Mouse (Mus musculus) ES-Bruce4 (cell line): ENCODE data around the gene Med16. TPM values are rescaled to one million over a fixed set of nuclear protein-coding genes. Genes with fewer than 3 reads are reported as not detected.
"Not testable (repeated sequence)": the region's sequence is repeated elsewhere in the genome, so short reads cannot be mapped to it uniquely, and the experiment has no call there.

Experiments used
- H3K27ac ChIP-seq: 2 replicates; pipeline ENCODE4 v1.5.1; 2012; ENCODE audit warnings: low read length, inconsistent platforms; ENCODE audit not compliant: insufficient read depth
- H3K27me3 ChIP-seq: 2 replicates; pipeline ENCODE4 v1.6.1; 2012; ENCODE audit warnings: mild to moderate bottlenecking, low read length, inconsistent platforms; ENCODE audit not compliant: control insufficient read depth, poor library complexity, insufficient read depth, severe bottlenecking
- H3K36me3 ChIP-seq: 2 replicates; pipeline ENCODE4 v1.6.1; 2012; ENCODE audit warnings: inconsistent platforms, mild to moderate bottlenecking, low read length, moderate library complexity; ENCODE audit not compliant: control insufficient read depth, poor library complexity, insufficient read depth, severe bottlenecking
- H3K4me1 ChIP-seq: one replicate; pipeline ENCODE4 v1.8.1; 2011; ENCODE audit warnings: low read length; ENCODE audit not compliant: control insufficient read depth, insufficient read depth
- H3K4me3 ChIP-seq: 2 replicates; pipeline ENCODE4 v1.5.1; 2011; ENCODE audit warnings: low read depth, mild to moderate bottlenecking, low read length
- H3K9ac ChIP-seq: 2 replicates; pipeline ENCODE4 v1.6.1; 2012; ENCODE audit warnings: low read depth, mild to moderate bottlenecking, inconsistent platforms; ENCODE audit not compliant: poor library complexity, severe bottlenecking
- H3K9me3 ChIP-seq: replicated peaks from 2 replicates; pipeline ENCODE4 v1.6.1; 2012; ENCODE audit warnings: mild to moderate bottlenecking, low read length, inconsistent platforms; ENCODE audit not compliant: control insufficient read depth, poor library complexity, insufficient read depth, severe bottlenecking
- CTCF ChIP-seq: IDR thresholded peaks from one replicate; pipeline ENCODE4 v1.8.1; 2011; ENCODE audit warnings: low read depth, low read length
- EP300 ChIP-seq: IDR thresholded peaks from 2 replicates; pipeline ENCODE4 v1.6.1; 2011; ENCODE audit warnings: low read depth, low read length; ENCODE audit not compliant: insufficient read depth
- POLR2A ChIP-seq: IDR thresholded peaks from one replicate; pipeline ENCODE4 v1.8.1; 2011; ENCODE audit warnings: low read length; ENCODE audit not compliant: insufficient read depth
- polyA plus RNA-seq: library from polyadenylated mRNA; stranded (reverse); fragments of >200 nt; gene quantifications from 2 replicates; pipeline ENCODE4 v1.2.4, GENCODE M21; 2011; ENCODE audit warnings: low read depth; ENCODE audit not compliant: missing spikeins, insufficient read depth, insufficient read length

Med16 gene
- polyA plus RNA-seq, 1 experiment: 17.5 TPM

DNA sequence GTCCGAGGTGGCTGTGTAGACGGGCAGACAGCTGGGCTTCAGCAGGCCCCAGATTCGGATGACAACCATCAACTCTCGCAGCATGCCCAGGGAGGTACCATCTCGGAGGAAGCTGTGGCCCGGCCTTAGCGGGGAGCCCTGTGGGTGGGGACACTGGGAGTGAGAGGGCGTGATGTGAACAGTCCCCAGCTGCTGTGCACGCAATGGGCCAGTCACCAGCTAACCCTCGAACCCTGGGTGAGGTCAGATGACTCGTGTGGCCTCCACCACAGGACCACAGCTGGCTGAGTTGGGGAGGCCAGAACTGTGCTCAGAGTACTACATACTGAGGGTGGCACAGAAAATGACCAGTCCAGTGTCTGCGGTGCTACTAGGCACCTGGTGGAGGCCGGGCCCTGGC, 11.9 kb downstream of the Med16 start:
- Histone ChIP-seq H3K9me3 (no peaks in the 10 kb centered on the region), H3K27ac (no peak overlapping the region), H3K9ac (no peak overlapping the region), H3K36me3 (no peaks in the 10 kb centered on the region), H3K4me1 (peaks cover 3% of the 10 kb centered on the region), H3K27me3 (no peaks in the 10 kb centered on the region), H3K4me3 (no peak overlapping the region)
- TF ChIP-seq CTCF: no peak
- no peak for TF ChIP-seq EP300
- TF ChIP-seq POLR2A: no peak

DNA sequence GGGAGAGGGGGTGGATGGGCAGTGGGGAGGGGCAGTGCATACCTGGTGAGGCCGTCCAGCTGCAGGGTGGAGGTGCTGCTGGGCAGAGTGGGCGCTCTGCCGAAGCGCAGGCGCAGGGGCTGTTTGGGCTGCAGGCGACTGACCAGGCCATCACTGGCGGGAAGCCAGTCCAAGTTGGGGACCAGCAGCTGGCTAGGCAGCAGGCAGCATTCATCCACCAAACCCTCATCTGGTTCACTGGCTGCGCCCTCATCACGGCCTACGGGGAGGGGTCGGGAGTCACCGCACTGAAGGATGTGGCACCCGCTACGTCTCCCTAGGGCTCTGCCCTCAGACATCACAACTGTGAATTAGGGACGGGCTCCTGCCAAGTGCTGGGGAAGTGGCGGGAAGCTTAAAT, 12.4 kb downstream of the Med16 start:
- Histone ChIP-seq H3K36me3 (no peaks in the 10 kb centered on the region), H3K4me3 (no peak overlapping the region), H3K27me3 (no peaks in the 10 kb centered on the region), H3K9me3 (no peaks in the 10 kb centered on the region), H3K4me1 (peaks cover 3% of the 10 kb centered on the region), H3K9ac (no peak overlapping the region), H3K27ac (no peak overlapping the region)
- TF ChIP-seq CTCF: no peak
- TF ChIP-seq EP300: no peak
- no peak for TF ChIP-seq POLR2A

DNA sequence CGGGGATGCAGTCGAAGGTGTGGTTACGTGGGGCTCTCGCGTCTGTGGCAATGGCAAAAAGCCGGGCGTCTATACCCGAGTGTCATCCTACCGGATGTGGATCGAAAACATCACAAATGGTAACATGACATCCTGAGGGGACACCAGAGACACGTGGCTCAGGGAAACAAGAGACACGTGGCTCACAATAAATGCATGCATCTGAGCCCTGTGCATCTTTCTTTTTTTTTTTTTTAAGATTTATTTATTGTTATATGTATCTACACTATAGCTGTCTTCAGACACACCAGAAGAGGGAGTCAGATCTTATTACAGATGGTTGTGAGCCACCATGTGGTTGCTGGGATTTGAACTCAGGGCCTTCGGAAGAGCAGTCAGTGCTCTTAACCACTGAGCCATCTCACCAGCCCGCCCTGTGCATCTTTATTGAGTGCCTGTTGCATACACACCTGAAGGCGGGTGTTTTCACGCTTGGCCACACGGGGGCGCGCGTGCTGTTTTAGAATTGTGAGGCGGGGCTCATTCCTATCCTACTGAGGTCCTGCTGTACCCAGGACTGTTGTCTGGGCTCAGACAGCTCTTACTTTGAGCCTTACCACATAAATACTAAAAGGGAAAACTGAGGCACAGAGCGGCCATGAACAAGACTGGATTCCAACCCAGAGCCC, 16.1 kb downstream of the Med16 start:
- not testable (repeated sequence) for H3K27ac ChIP-seq, H3K27me3 ChIP-seq, H3K9ac ChIP-seq

DNA sequence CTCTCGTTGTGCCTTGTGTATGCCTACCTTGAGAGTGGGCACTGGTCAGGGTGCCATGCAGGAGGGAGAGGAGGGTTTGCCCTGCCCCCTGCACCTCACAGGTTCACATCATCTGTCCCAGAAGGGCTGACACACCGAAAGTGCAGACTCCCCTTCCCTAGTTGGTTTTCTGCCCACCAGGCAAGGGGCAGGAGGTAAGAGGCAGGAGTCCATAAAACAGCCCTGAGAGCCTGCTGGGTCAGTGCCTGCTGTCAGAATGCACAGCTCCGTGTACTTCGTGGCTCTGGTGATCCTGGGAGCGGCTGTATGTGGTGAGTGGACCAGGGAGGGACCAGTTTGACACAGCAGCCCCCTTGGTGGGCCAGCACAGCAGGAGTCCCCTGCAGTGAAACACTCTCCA, 18.1 kb downstream of the Med16 start, which contains the start of gene Cfd:
Gene Cfd, plus strand, starts transcription at position 184 of the 400 bp plus-strand sequence.
- no peak within 1 kb of the TSS for H3K27ac ChIP-seq
- no peak for TF ChIP-seq POLR2A
- no peak for TF ChIP-seq CTCF
- TF ChIP-seq EP300: no peak
- no peaks in the 10 kb centered on the region for H3K4me1 ChIP-seq
- no peak within 1 kb of the TSS for H3K9ac ChIP-seq
- H3K27me3 ChIP-seq: no peaks in the 10 kb centered on the region
- H3K9me3 ChIP-seq: no peaks in the 10 kb centered on the region
- no peak within 1 kb of the TSS for H3K4me3 ChIP-seq
- no peaks in the 10 kb centered on the region for H3K36me3 ChIP-seq

More for the DNA sequence above, 16.1 kb downstream of the Med16 start:
- TF ChIP-seq CTCF: peak; percentile 86
- H3K4me1 ChIP-seq, H3K36me3 ChIP-seq, H3K9me3 ChIP-seq, H3K4me3 ChIP-seq: not testable (repeated sequence)

GRCm38 (mm10) chr10:79889386-79889785, 19.3 kb downstream of the Med16 start:
- Histone ChIP-seq H3K9ac (no peak overlapping the region), H3K9me3 (no peaks in the 10 kb centered on the region), H3K4me3 (no peak overlapping the region), H3K27ac (no peak overlapping the region), H3K36me3 (no peaks in the 10 kb centered on the region), H3K27me3 (no peaks in the 10 kb centered on the region), H3K4me1 (no peaks in the 10 kb centered on the region)
- TF ChIP-seq POLR2A: no peak
- TF ChIP-seq EP300: no peak
- no peak for TF ChIP-seq CTCF

- Histone ChIP-seq H3K9me3 (no peaks in the 10 kb centered on the region), H3K4me3 (no peak overlapping the region), H3K4me1 (no peaks in the 10 kb centered on the region), H3K36me3 (no peaks in the 10 kb centered on the region), H3K27me3 (no peaks in the 10 kb centered on the region), H3K27ac (no peak overlapping the region), H3K9ac (no peak overlapping the region)
- no peak for TF ChIP-seq CTCF
- TF ChIP-seq POLR2A: no peak
- no peak for TF ChIP-seq EP300
Observed at GRCm38 (mm10) chr10:79886611-79887010, 22.1 kb downstream of the Med16 start.
